Mouse (Mus musculus) MEL (cell line): ENCODE measurements around the gene Eif3m.

Experiments
- CTCF ChIP-seq, 3 experiments: IDR thresholded peaks in 2 of 3; conservative IDR thresholded peaks in 1 of 3; 2 replicates each; pipeline ENCODE4 v1.5.1; 2011 to 2012; ENCODE audit warnings: low read length in 3 of 3, low read depth in 2 of 3, mild to moderate bottlenecking in 2 of 3, improper control_type of control experiment in 1 of 3, inconsistent platforms in 1 of 3, mixed read lengths in 1 of 3, moderate library complexity in 1 of 3; ENCODE audit not compliant: control insufficient read depth in 1 of 3, insufficient read depth in 1 of 3, poor library complexity in 1 of 3, severe bottlenecking in 1 of 3
- E2F4 ChIP-seq: IDR thresholded peaks from 2 replicates; pipeline ENCODE4 v1.6.1; 2011; ENCODE audit warnings: low read depth, low read length, improper control_type of control experiment, borderline replicate concordance
- ETS1 ChIP-seq: IDR thresholded peaks from 2 replicates; pipeline ENCODE4 v1.6.1; 2012; ENCODE audit warnings: low read depth, mild to moderate bottlenecking, inconsistent platforms, low read length, improper control_type of control experiment, moderate library complexity
- GABPA ChIP-seq: IDR thresholded peaks from 2 replicates; pipeline ENCODE4 v1.6.1; 2012; ENCODE audit warnings: low read depth, mild to moderate bottlenecking, inconsistent platforms, low read length, improper control_type of control experiment, moderate library complexity
- GATA1 ChIP-seq: IDR thresholded peaks from 2 replicates; pipeline ENCODE4 v1.6.1; 2011; ENCODE audit warnings: low read depth, low read length, improper control_type of control experiment
- MAFK ChIP-seq: IDR thresholded peaks from 2 replicates; pipeline ENCODE4 v1.6.1; 2011; ENCODE audit warnings: low read depth, mild to moderate bottlenecking, low read length, improper control_type of control experiment, borderline replicate concordance
- MYC ChIP-seq: IDR thresholded peaks from 2 replicates; pipeline ENCODE4 v1.6.1; 2011; ENCODE audit warnings: low read depth, mild to moderate bottlenecking, low read length, improper control_type of control experiment, moderate library complexity
- POLR2A ChIP-seq, 2 experiments: IDR thresholded peaks; 2 replicates each; pipeline ENCODE4 v1.6.1; 2011 to 2012; ENCODE audit warnings: low read length in 2 of 2, mild to moderate bottlenecking in 2 of 2, control low read depth in 1 of 2, improper control_type of control experiment in 1 of 2, low read depth in 1 of 2, moderate library complexity in 1 of 2; ENCODE audit not compliant: control insufficient read depth in 1 of 2, insufficient read depth in 1 of 2, poor library complexity in 1 of 2
- RAD21 ChIP-seq: IDR thresholded peaks from 2 replicates; pipeline ENCODE4 v1.6.1; 2011; ENCODE audit warnings: mild to moderate bottlenecking, low read depth, low read length, improper control_type of control experiment
- TCF12 ChIP-seq: IDR thresholded peaks from 2 replicates; pipeline ENCODE4 v1.6.1; 2014; ENCODE audit warnings: low read depth, mild to moderate bottlenecking, inconsistent platforms, low read length, improper control_type of control experiment, moderate library complexity
- USF1 ChIP-seq: IDR thresholded peaks from 2 replicates; pipeline ENCODE4 v1.6.1; 2014; ENCODE audit warnings: low read depth, mild to moderate bottlenecking, inconsistent platforms, low read length, improper control_type of control experiment, moderate library complexity

- no peak for TF ChIP-seq USF1
- no peak for TF ChIP-seq ETS1
- TF ChIP-seq TCF12: no peak
- no peak for TF ChIP-seq MAFK
- TF ChIP-seq MYC: no peak
- no peak for TF ChIP-seq POLR2A (IDR thresholded peaks at IDR 0.05; ENCODE audit: control insufficient read depth in 1 of 2, insufficient read depth in 1 of 2, low read depth in 1 of 2, low read length in 2 of 2, poor library complexity in 1 of 2)
- TF ChIP-seq GATA1: no peak
- no peak for TF ChIP-seq E2F4
- TF ChIP-seq CTCF (IDR thresholded peaks at IDR 0.05 in 2 of 3, conservative IDR thresholded peaks at IDR 0.05 in 1 of 3; ENCODE audit: control insufficient read depth in 1 of 3, insufficient read depth in 1 of 3, low read depth in 2 of 3, low read length in 3 of 3, poor library complexity in 1 of 3, severe bottlenecking in 1 of 3): no peak
- no peak for TF ChIP-seq RAD21
- TF ChIP-seq GABPA: no peak
These were observed 19.7 kb upstream of the Eif3m start for GRCm38 (mm10) chr2:105036401-105037070.
